Mouse (Mus musculus) lung, embryonic 16.5 days (tissue): ENCODE data around the gene Hmgcl. TPM values are rescaled to one million over a fixed set of nuclear protein-coding genes. Genes with fewer than 3 reads are reported as not detected.

ENCODE experiments used
- ATAC-seq: fragments of 200-750 bp; cut with Nextera tagmentation; 2 replicates; pipeline ENCODE4 v1.8.0; 2017; ENCODE audit warnings: low read depth, mild to moderate bottlenecking, moderate library complexity
- H3K27ac ChIP-seq: fragments of 300-500 bp; sonication (generic); 2 replicates; pipeline ENCODE4 v1.5.1; 2014; ENCODE audit warnings: mild to moderate bottlenecking, control low read depth, low read length
- H3K27me3 ChIP-seq: fragments of 300-500 bp; sonication (generic); 2 replicates; pipeline ENCODE4 v1.6.1; 2014; ENCODE audit warnings: low read depth, low read length, mixed read lengths; ENCODE audit not compliant: control insufficient read depth, insufficient read depth
- H3K36me3 ChIP-seq: fragments of 300-500 bp; sonication (generic); 2 replicates; pipeline ENCODE4 v1.6.1; 2014; ENCODE audit warnings: low read length; ENCODE audit not compliant: control insufficient read depth, insufficient read depth
- H3K4me1 ChIP-seq: fragments of 300-500 bp; sonication (generic); replicated peaks from 2 replicates; pipeline ENCODE4 v1.6.1; 2014; ENCODE audit warnings: low read length, mixed read lengths; ENCODE audit not compliant: control insufficient read depth, insufficient read depth
- H3K4me2 ChIP-seq: fragments of 300-500 bp; sonication (generic); 2 replicates; pipeline ENCODE4 v1.6.1; 2014; ENCODE audit warnings: low read depth, low read length, control low read depth
- H3K4me3 ChIP-seq: fragments of 300-500 bp; sonication (generic); 2 replicates; pipeline ENCODE4 v1.5.1; 2014; ENCODE audit warnings: mild to moderate bottlenecking, low read length, control low read depth
- H3K9ac ChIP-seq: fragments of 300-500 bp; sonication (generic); 2 replicates; pipeline ENCODE4 v1.6.1; 2014; ENCODE audit warnings: low read length, control low read depth
- H3K9me3 ChIP-seq: fragments of 300-500 bp; sonication (generic); 2 replicates; pipeline ENCODE4 v1.6.1; 2016; ENCODE audit warnings: low read length; ENCODE audit not compliant: control insufficient read depth
- WGBS: fragments of 180-500 bp; shearing (Covaris S2); extraction: QIAGEN DNeasy Blood & Tissue Kit; methylation state at CpG from one replicate; pipeline ENCODE4 v1.1.7; 2014; 5-methylcytosine and 5-hydroxymethylcytosine counted together
- polyA plus RNA-seq: library from polyadenylated mRNA; unstranded; fragments of >200 nt; fragmentation: Nextera tagmentation; extraction: Ambion mirVana; gene quantifications from 2 replicates; pipeline ENCODE4 v1.2.1, GENCODE M21; 2015

Gene Hmgcl
- 73.0 and 76.9 TPM in 2 replicates for polyA plus RNA-seq

GRCm38 (mm10) chr4:135946278-135946658 lies at the start of gene Hmgcl:
TSS of gene Hmgcl (plus strand) at chr4:135946448.
- Histone ChIP-seq H3K9me3 (peaks cover 2% of the 10 kb centered on the region), H3K36me3 (peaks cover 5% of the 10 kb centered on the region), H3K9ac (peak within 1 kb of the TSS; percentile 87), H3K4me1 (peaks cover 12% of the 10 kb centered on the region; the same call in 1 of the 2 replicates), H3K27me3 (no peaks in the 10 kb centered on the region), H3K4me2 (peak within 1 kb of the TSS; percentile 80), H3K27ac (peak within 1 kb of the TSS; percentile 70), H3K4me3 (peak within 1 kb of the TSS; percentile 92)
- ATAC-seq, result peak; percentile 96
- WGBS, result under 1% methylated on average over 19 of the region's 23 CpGs

- H3K9ac ChIP-seq, result no peak overlapping the region
Measured at GRCm38 (mm10) chr4:135898380-135899049, 47.7 kb upstream of the Hmgcl start.

GRCm38 (mm10) chr4:135899050-135899448 lies 47.2 kb upstream of the Hmgcl start:
- Histone ChIP-seq H3K27ac (no peak overlapping the region), H3K36me3 (no peaks in the 10 kb centered on the region), H3K9me3 (no peaks in the 10 kb centered on the region), H3K4me3 (no peak overlapping the region), H3K9ac (no peak overlapping the region), H3K4me1 (no peaks in the 10 kb centered on the region), H3K4me2 (no peak overlapping the region), H3K27me3 (no peaks in the 10 kb centered on the region)
- no peak for ATAC-seq
- WGBS, result 79% methylated on average over 7 of the region's 7 CpGs

More at GRCm38 (mm10) chr4:135898380-135899049, 47.7 kb upstream of the Hmgcl start:
- no peak overlapping the region for H3K4me3 ChIP-seq
- 49% methylated on average over 9 of the region's 9 CpGs for WGBS
- H3K27me3 ChIP-seq, result no peaks in the 10 kb centered on the region
- no peak overlapping the region for H3K4me2 ChIP-seq
- no peaks in the 10 kb centered on the region for H3K4me1 ChIP-seq
- no peak overlapping the region for H3K27ac ChIP-seq
- H3K36me3 ChIP-seq, result no peaks in the 10 kb centered on the region
- ATAC-seq, result peak; percentile 41; the same call in 1 of the 2 replicates
- H3K9me3 ChIP-seq, result no peaks in the 10 kb centered on the region

GRCm38 (mm10) chr4:135900008-135900407 lies 46.2 kb upstream of the Hmgcl start:
- Histone ChIP-seq H3K9me3 (no peaks in the 10 kb centered on the region), H3K27me3 (no peaks in the 10 kb centered on the region), H3K9ac (no peak overlapping the region), H3K27ac (no peak overlapping the region), H3K4me2 (no peak overlapping the region), H3K4me3 (no peak overlapping the region), H3K36me3 (no peaks in the 10 kb centered on the region), H3K4me1 (no peaks in the 10 kb centered on the region)
- ATAC-seq, result no peak
- 74% methylated on average over 5 of the region's 5 CpGs for WGBS

GRCm38 (mm10) chr4:135902606-135903242 lies 43.5 kb upstream of the Hmgcl start:
- 84% methylated on average over 4 of the region's 4 CpGs for WGBS
- Histone ChIP-seq H3K27me3 (no peaks in the 10 kb centered on the region), H3K9me3 (no peaks in the 10 kb centered on the region), H3K4me3 (no peak overlapping the region), H3K4me1 (no peaks in the 10 kb centered on the region), H3K4me2 (no peak overlapping the region), H3K9ac (no peak overlapping the region), H3K36me3 (no peaks in the 10 kb centered on the region), H3K27ac (no peak overlapping the region)
- ATAC-seq, result no peak

- no peaks in the 10 kb centered on the region for H3K9me3 ChIP-seq
- no peak overlapping the region for H3K27ac ChIP-seq
- no peak overlapping the region for H3K4me3 ChIP-seq
- H3K9ac ChIP-seq, result no peak overlapping the region
- H3K4me2 ChIP-seq, result no peak overlapping the region
- ATAC-seq, result no peak
- 47% methylated on average over 1 of the region's 1 CpGs for WGBS
- no peaks in the 10 kb centered on the region; the same call in 1 of the 2 replicates for H3K4me1 ChIP-seq
- H3K36me3 ChIP-seq, result no peaks in the 10 kb centered on the region
- H3K27me3 ChIP-seq, result no peaks in the 10 kb centered on the region
Measured at GRCm38 (mm10) chr4:135904810-135905209, 41.4 kb upstream of the Hmgcl start.

- ATAC-seq, result no peak
- no peaks in the 10 kb centered on the region for H3K9me3 ChIP-seq
- H3K27ac ChIP-seq, result no peak overlapping the region
- WGBS, result 36% methylated on average over 3 of the region's 3 CpGs
- H3K4me2 ChIP-seq, result no peak overlapping the region
- H3K4me1 ChIP-seq, result no peaks in the 10 kb centered on the region; the same call in 1 of the 2 replicates
- H3K36me3 ChIP-seq, result no peaks in the 10 kb centered on the region
- no peak overlapping the region for H3K4me3 ChIP-seq
- H3K27me3 ChIP-seq, result no peaks in the 10 kb centered on the region
- H3K9ac ChIP-seq, result no peak overlapping the region
Measured at GRCm38 (mm10) chr4:135906633-135907032, 39.6 kb upstream of the Hmgcl start.

- 31% methylated on average over 13 of the region's 13 CpGs for WGBS
- H3K9ac ChIP-seq, result no peak overlapping the region
- no peaks in the 10 kb centered on the region for H3K27me3 ChIP-seq
- H3K9me3 ChIP-seq, result no peaks in the 10 kb centered on the region
- H3K4me1 ChIP-seq, result no peaks in the 10 kb centered on the region; the same call in 1 of the 2 replicates
- 0 out of 2 replicates have a peak overlapping the region, but pooled peaks have one; percentile 10 for H3K4me2 ChIP-seq
- no peak for ATAC-seq
- no peak overlapping the region for H3K4me3 ChIP-seq
- H3K36me3 ChIP-seq, result no peaks in the 10 kb centered on the region
- no peak overlapping the region for H3K27ac ChIP-seq
Measured at GRCm38 (mm10) chr4:135909326-135910066, 36.8 kb upstream of the Hmgcl start.

- peak overlapping the region; percentile 46 for H3K27ac ChIP-seq
Measured at GRCm38 (mm10) chr4:135911531-135911930, 34.7 kb upstream of the Hmgcl start.

More at GRCm38 (mm10) chr4:135911531-135911930, 34.7 kb upstream of the Hmgcl start:
- no peak overlapping the region for H3K4me3 ChIP-seq
- H3K9me3 ChIP-seq, result no peaks in the 10 kb centered on the region
- ATAC-seq, result peak; percentile 57; the same call in 1 of the 2 replicates
- no peaks in the 10 kb centered on the region for H3K36me3 ChIP-seq
- WGBS, result 59% methylated on average over 7 of the region's 7 CpGs
- H3K9ac ChIP-seq, result no peak overlapping the region
- H3K4me1 ChIP-seq, result no peaks in the 10 kb centered on the region; the same call in 1 of the 2 replicates
- H3K27me3 ChIP-seq, result no peaks in the 10 kb centered on the region
- no peak overlapping the region for H3K4me2 ChIP-seq
